Mouse (Mus musculus): ENCODE measurements around the gene Nfic. TPM values are rescaled to one million over a fixed set of nuclear protein-coding genes. Genes with fewer than 3 reads are reported as not detected.
A peak's percentile ranks its signal among the peaks of the same experiment; 100 is the strongest.

Nfic gene
- polyA plus RNA-seq, 1 experiment from 2014 or later = 16.3 TPM

DNA sequence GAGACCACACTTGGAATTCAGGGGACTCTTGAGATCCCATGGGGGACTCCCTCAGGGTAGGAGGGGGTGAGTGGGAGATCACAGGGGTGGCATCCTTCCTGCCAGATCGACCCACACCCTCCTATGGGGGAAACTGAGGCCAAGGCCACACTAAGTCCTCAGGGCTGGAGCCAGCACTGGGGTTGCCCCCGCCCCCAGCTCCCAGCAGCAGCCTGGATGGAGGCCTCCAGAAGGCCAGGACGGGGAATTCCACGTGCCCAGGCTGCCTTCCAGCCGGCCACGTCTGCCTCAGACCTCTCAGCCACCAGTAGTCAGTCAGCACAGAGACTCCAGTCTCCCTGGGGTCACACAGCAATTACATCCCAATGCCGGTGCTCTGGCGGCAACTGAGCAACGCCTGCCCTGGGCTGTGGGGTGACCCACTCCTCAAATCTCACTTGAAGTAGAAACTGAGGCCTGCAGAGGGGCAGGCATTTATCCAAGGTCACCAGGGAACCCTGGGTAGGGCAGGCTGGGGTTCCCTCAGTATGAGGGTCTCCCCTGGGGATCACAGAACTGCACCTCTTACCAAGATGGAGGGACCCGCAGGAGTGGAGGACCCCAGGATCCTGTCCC lies 30.1 kb downstream of the Nfic start:
- Histone ChIP-seq H3K9me3 (no peaks in the 10 kb centered on the region), H3K4me1 (peaks cover 39% of the 10 kb centered on the region), H3K27ac (no peak overlapping the region), H3K9ac (0 out of 2 replicates have a peak overlapping the region, but pooled peaks have one; percentile 9), H3K4me3 (replicated peaks) (no peak overlapping the region), H3K4me2 (peak overlapping the region; percentile 31), H3K27me3 (peaks cover 70% of the 10 kb centered on the region), H3K36me3 (replicated peaks) (no peaks in the 10 kb centered on the region)
- ATAC-seq (ENCODE audit: low FRiP score) = no peak
- WGBS = 22% methylated on average over 10 of the region's 10 CpGs

DNA sequence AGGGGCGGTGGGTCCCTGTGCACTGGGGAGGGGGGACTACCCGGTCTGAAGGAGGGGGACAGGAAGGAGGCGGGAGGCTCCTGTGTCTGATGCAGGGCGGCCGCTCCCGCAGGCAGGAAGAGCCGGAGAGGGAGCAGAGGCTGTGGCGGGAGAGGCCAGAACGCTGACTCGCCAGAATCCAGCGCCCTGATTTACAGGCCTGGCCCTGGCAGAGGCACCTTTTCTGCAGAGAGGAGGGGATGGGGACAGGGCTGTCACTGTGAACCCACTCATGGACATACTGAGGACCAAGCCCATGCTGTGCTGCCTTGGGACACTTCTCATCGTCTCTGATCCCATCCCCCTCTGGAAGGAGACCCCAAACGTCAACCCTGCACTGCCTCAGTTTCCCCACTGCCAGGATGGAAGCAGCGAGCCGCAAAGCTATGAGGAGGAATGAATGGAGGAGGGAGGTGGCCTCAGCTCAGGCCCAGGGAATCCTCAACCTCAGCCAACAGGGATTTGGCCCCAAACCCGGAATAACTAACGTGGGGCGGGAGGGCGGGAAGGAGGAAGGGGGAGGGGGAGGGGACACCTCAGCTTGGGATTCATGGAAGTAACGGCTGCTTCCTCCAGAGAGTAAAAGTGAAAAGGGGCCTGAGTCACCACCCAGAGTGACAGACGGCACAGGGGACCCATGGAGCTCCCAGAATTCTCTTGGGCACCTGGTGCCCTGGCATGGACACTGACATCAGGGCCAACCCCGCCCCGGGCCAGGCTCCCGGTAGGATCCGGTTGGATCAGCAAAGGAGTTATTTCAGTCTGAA lies 31.0 kb downstream of the Nfic start:
- no peak overlapping the region for H3K9ac ChIP-seq

DNA sequence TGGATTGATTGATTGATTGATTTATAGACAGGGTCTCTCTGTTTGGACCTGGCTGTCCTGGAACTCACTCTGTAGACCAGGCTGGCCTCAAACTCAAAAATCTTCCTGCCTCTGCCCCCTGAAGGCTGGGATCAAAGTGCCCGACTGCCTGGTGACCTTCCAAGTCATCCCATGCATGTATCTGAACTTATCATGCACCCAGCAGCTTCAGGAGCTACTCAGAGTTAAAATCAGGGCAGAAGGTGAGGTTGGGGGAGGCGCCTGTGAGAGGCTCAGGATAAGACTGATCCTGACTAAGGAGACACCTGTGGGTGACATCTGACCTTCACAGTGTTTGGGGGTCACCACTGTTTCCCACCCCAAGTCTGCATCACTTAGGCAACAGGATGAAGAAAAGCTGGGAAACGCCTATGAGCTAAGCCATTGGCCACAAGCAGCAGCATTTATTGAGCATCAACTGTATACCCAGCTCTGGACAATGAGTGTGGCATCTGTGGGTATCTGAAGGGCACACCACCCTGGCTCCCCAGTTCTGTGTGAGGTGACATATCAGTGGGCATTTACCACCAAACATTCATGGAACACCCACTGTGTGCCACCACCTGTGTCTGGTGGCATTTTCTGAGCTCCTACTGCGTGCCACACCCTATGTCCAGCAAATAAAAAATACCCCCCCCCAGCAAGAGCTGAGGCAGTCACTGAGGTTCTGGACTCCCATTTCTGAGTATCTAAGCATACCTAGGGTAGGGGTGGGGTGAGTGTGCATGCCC lies 31.8 kb downstream of the Nfic start:
- Histone ChIP-seq H3K4me1 (peaks cover 35% of the 10 kb centered on the region), H3K9me3 (no peaks in the 10 kb centered on the region), H3K9ac (no peak overlapping the region), H3K4me2 (no peak overlapping the region), H3K27me3 (peaks cover 68% of the 10 kb centered on the region), H3K4me3 (replicated peaks) (no peak overlapping the region), H3K27ac (0 out of 2 replicates have a peak overlapping the region, but pooled peaks have one; percentile 13), H3K36me3 (replicated peaks) (0 out of 2 replicates have a peak, but pooled peaks cover 6% of the 10 kb centered on the region)
- 66% methylated on average over 4 of the region's 4 CpGs for WGBS
- ATAC-seq (ENCODE audit: low FRiP score) = no peak

More for the DNA sequence above, 31.0 kb downstream of the Nfic start:
- WGBS = 4% methylated on average over 21 of the region's 25 CpGs
- Histone ChIP-seq H3K4me3 (replicated peaks) (no peak overlapping the region), H3K4me1 (peaks cover 35% of the 10 kb centered on the region), H3K9me3 (no peaks in the 10 kb centered on the region), H3K27me3 (peaks cover 73% of the 10 kb centered on the region), H3K4me2 (peak overlapping the region; percentile 31), H3K36me3 (replicated peaks) (0 out of 2 replicates have a peak, but pooled peaks cover 6% of the 10 kb centered on the region), H3K27ac (0 out of 2 replicates have a peak overlapping the region, but pooled peaks have one; percentile 13)
- no peak for ATAC-seq (ENCODE audit: low FRiP score)

DNA sequence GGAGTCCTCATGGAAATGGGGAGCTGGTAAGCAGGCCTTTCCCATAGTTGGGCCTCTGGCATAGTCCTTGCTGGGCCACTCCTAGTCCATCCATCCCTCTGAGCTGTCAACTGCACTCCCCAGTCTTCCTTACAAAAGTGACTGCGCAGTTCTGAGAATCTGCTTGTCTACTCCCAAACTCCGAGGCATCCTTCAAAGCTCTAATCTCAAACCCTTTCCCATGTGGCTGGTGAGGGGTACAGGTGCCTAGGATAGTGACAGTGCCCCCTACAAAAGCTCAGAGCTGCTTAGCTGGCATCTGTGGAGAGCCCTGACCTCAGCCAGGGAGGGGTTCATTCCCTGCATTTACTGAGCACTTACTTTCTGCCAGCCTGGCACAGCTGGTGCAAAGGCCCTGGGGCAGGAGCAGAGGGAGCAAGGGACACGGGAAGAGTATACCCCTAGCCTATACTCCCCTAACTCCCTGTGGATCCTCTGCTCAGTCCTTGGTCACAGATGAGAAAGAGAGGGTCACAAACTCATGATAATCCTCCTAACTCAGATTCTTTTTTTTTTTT lies 32.7 kb downstream of the Nfic start:
- Histone ChIP-seq H3K27me3 (peaks cover 63% of the 10 kb centered on the region), H3K4me1 (peaks cover 44% of the 10 kb centered on the region), H3K27ac (no peak overlapping the region), H3K9ac (no peak overlapping the region), H3K36me3 (replicated peaks) (0 out of 2 replicates have a peak, but pooled peaks cover 6% of the 10 kb centered on the region), H3K4me3 (replicated peaks) (no peak overlapping the region), H3K9me3 (no peaks in the 10 kb centered on the region), H3K4me2 (no peak overlapping the region)
- 77% methylated on average over 3 of the region's 3 CpGs for WGBS
- ATAC-seq (ENCODE audit: low FRiP score) = no peak

DNA sequence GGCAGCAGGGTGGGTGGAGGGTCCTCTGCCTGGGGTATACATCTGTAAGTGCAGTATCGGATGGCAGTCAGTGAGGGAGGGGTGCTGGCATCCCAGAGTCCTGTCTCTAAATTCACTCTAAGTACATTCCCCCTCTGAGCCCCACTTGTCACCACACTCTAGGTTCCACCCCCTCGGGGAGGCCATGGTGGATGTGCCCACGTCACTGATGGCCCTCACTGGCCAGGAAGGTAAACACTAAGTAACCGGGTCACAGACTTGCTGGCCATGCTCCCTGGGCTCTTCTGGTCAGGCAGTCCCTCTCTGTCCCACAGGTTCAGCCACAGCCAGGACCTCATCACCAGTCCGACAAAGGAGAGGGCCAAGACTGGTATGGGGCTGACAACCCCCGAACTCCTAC lies 33.2 kb downstream of the Nfic start:
- ATAC-seq (ENCODE audit: low FRiP score) = no peak
- H3K9ac ChIP-seq = no peak overlapping the region
- H3K4me2 ChIP-seq = no peak overlapping the region
- 85% methylated on average over 6 of the region's 6 CpGs for WGBS
- H3K9me3 ChIP-seq = no peaks in the 10 kb centered on the region
- H3K36me3 ChIP-seq (replicated peaks) = 0 out of 2 replicates have a peak, but pooled peaks cover 6% of the 10 kb centered on the region
- peaks cover 57% of the 10 kb centered on the region for H3K27me3 ChIP-seq
- H3K27ac ChIP-seq = no peak overlapping the region
- H3K4me1 ChIP-seq = peaks cover 50% of the 10 kb centered on the region
- H3K4me3 ChIP-seq (replicated peaks) = no peak overlapping the region

DNA sequence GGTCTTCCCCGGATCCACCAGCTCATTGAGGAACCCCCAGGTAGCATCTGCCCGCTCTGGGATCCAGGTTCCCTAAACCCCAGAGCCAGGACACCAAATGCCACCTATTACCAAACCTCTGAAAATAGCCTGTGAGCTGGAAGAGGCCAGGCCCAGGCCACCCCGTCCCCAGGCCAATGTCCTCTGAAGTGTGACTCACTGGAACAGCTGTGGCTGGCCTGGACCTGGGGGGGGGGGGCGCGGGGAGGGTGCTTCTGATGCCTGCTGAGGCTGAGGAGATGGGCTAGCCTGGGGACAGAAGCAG lies 33.7 kb downstream of the Nfic start:
- ATAC-seq (ENCODE audit: low FRiP score) = no peak
- H3K27ac ChIP-seq = no peak overlapping the region
- peaks cover 53% of the 10 kb centered on the region for H3K27me3 ChIP-seq
- H3K4me3 ChIP-seq (replicated peaks) = no peak overlapping the region
- H3K4me2 ChIP-seq = no peak overlapping the region
- H3K4me1 ChIP-seq = peaks cover 51% of the 10 kb centered on the region
- H3K9me3 ChIP-seq = no peaks in the 10 kb centered on the region
- no peak overlapping the region for H3K9ac ChIP-seq
- H3K36me3 ChIP-seq (replicated peaks) = 0 out of 2 replicates have a peak, but pooled peaks cover 6% of the 10 kb centered on the region
- 72% methylated on average over 5 of the region's 5 CpGs for WGBS

DNA sequence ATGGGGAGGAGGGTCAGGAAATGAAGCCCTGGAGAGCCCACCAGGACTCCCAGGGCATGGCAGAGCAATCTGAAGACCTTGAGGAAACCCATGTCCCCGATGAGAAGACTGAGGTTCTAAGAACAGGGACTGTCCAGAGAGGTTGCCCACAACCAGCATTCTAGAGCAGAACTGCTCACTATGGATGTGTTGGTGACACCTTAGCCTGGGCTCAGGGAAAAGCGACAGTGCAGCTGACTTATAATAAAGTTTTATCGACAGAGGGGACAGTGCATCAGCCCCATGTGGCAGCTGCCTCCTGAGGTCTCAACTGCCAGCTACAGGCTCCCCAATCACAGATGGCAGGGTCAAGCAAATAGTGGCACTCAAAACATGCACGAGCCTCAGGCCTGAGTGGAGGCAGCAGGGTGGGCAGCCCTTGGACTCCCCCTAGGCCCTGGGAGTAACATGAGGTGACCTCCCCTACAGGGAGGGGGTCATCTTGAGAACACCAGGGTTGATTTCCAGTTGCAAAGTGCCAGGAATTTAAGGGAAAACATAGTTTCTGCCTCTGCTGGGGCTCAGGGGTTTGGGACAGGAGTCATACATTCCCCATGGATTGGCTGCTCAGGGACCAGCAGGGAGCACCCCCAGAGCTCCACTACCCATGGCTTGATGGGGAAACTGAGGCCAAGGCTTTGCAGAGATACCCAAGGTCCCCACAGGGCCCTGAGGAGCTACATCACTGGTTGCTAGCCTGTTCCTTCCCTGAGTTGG lies 34.2 kb downstream of the Nfic start:
- H3K4me1 ChIP-seq = peaks cover 51% of the 10 kb centered on the region
- no peak overlapping the region for H3K4me2 ChIP-seq
- H3K27me3 ChIP-seq = peaks cover 48% of the 10 kb centered on the region
- no peak overlapping the region for H3K4me3 ChIP-seq (replicated peaks)
- WGBS = 71% methylated on average over 4 of the region's 4 CpGs
- no peak for ATAC-seq (ENCODE audit: low FRiP score)
- H3K9ac ChIP-seq = no peak overlapping the region
- H3K36me3 ChIP-seq (replicated peaks) = 0 out of 2 replicates have a peak, but pooled peaks cover 6% of the 10 kb centered on the region
- H3K9me3 ChIP-seq = no peaks in the 10 kb centered on the region
- H3K27ac ChIP-seq = no peak overlapping the region

DNA sequence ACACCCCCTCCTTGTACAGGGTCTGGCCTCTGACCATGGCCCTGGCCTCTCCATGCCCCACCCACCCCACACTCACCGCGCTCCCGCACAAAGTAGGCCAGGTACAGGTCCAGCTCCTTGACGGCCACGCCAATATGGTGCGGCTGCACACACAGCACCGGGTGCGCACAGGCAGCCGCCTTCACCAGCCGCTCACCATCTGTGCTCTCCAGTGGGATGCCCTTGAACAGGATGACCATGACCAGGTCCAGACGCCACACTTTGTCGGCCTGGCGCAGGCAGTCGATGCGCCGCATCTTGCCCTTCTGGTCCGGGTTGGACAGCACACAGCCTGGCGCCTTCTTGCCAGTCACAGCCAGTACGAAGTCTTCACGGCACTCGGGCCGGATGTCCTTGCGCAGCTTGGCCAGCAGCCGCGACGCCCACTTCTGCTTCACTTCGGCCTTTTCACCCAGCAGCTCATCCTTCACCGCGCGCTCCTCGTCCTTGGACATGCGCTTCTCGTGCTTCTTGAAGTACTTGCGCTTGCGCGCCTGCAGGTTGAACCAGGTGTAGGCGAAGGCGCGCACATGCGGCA lies 35.2 kb downstream of the Nfic start:
- Histone ChIP-seq H3K9ac (no peak overlapping the region), H3K36me3 (replicated peaks) (0 out of 2 replicates have a peak, but pooled peaks cover 6% of the 10 kb centered on the region), H3K4me1 (peaks cover 51% of the 10 kb centered on the region), H3K4me2 (no peak overlapping the region), H3K27me3 (peaks cover 38% of the 10 kb centered on the region), H3K4me3 (replicated peaks) (no peak overlapping the region; the same call in 1 of the 2 replicates), H3K27ac (no peak overlapping the region), H3K9me3 (no peaks in the 10 kb centered on the region)
- no peak for ATAC-seq (ENCODE audit: low FRiP score)
- WGBS = 88% methylated on average over 40 of the region's 40 CpGs

DNA sequence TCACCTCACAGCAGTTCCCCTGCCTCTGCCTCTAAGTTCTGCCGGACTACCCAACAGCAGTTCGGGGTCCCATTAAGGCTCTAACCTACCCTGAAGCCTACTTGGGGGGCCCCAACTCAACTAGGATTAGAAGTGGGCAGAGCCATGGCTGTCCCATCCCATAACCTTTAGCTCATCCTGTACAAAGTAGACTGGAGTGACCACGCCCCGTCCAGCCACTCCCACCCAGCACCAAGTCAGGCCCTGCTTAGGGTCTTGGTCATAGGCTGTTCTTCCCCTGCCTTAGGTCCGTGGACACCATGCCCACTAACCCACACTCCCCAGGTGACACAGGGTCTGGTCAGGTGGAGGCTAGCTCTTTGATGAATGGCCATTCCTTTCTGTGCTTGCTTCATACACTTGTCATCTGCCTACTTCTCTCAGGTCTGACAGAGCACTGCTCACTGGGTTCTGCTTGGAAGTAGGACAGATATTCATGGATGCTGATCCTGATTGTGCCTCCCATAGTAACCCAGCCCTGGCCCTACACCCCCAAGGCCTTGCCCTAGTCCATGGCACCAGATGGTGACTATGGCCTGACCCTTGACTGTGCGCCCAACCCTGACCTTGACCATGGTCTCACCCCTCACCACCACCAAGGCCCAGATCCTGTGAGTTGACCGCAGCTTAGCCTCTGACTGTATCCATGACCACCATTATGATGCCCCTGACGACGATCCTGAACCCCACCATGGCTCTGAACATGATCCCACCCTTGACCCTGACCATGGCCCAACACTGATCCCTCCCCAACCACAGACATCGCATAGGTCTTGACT lies 36.1 kb downstream of the Nfic start:
- Histone ChIP-seq H3K27ac (no peak overlapping the region), H3K9me3 (no peaks in the 10 kb centered on the region), H3K4me3 (replicated peaks) (no peak overlapping the region), H3K27me3 (peaks cover 29% of the 10 kb centered on the region), H3K9ac (no peak overlapping the region), H3K36me3 (replicated peaks) (0 out of 2 replicates have a peak, but pooled peaks cover 6% of the 10 kb centered on the region), H3K4me2 (no peak overlapping the region), H3K4me1 (peaks cover 51% of the 10 kb centered on the region)
- ATAC-seq (ENCODE audit: low FRiP score) = no peak
- WGBS = 92% methylated on average over 10 of the region's 10 CpGs

DNA sequence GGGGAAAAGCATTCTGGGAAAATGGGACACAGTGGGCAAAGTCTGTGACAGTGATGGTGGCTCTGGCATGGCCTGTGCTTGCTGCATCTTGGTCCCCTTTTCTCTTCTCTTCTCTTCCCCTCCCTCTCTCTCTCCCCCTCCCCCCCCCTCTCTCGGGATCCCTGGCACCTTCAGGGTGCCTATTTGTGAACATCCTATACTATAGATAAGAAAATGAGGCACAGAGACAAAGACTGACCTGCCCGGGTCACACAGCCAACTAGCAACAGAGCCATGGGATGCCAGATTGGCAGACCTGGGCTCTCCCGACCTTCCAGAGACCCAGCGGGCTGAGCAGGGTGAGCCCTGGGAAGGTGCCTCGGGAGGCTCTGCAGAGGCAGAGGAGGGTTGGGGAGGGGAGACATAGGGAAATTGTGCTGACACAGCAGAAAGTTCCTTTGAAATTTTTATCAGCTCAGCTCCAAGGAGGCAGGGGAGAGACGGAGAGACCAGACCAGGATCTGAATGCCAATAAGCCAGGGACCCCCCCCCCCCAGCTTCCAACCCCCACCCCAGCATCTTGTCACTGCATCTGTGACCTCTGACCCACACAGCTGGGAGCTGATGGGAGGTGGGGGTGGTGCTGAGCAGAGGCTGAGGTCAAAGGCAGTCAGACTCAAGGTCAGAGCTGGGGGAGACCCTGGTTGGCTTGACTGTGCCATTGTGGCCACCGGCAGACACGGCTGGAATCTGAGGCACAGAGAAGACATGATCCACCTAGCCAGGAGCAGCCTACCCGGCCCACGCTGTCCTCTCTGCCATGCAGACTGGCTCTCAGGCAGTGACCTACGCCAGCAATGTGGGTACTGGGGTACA lies 37.0 kb downstream of the Nfic start:
- H3K9ac ChIP-seq = no peak overlapping the region; the same call in 1 of the 2 replicates
- H3K4me3 ChIP-seq (replicated peaks) = no peak overlapping the region
- 54% methylated on average over 11 of the region's 11 CpGs for WGBS
- no peak for ATAC-seq (ENCODE audit: low FRiP score)
- H3K9me3 ChIP-seq = no peaks in the 10 kb centered on the region
- H3K4me2 ChIP-seq = 0 out of 2 replicates have a peak overlapping the region, but pooled peaks have one; percentile 3
- H3K27ac ChIP-seq = no peak overlapping the region
- 0 out of 2 replicates have a peak, but pooled peaks cover 6% of the 10 kb centered on the region for H3K36me3 ChIP-seq (replicated peaks)
- peaks cover 55% of the 10 kb centered on the region for H3K4me1 ChIP-seq
- H3K27me3 ChIP-seq = peaks cover 20% of the 10 kb centered on the region
